Mouse (Mus musculus): ENCODE results near the gene Lzts3. TPM values are rescaled to one million over a fixed set of nuclear protein-coding genes. Genes with fewer than 3 reads are reported as not detected.

The Lzts3 gene
- polyA plus RNA-seq, 1 experiment from 2014 or later: 1.4 TPM

DNA sequence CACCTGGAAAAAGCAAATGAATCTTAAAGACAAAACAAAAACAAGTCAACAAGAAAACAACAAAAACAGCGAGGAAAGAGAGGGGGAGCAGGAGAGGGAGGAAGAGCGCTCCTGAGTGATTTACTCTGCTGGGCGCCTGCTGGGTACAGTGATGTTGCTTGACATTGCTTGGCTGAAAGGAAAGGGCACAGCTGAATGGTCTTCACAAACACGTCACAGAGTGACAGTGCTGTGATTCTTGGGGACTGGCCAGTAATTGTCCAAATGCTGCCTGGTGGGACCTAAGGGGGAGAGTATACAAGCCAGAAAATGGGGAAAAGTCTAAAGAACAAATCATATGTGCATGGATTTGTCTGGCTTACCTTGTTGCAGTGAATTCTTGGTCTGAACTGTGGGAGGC is 40.4 kb downstream of the Lzts3 start:
- Histone ChIP-seq H3K4me1 (replicated peaks) (peaks cover 7% of the 10 kb centered on the region; the same call in 1 of the 2 replicates), H3K9me3 (replicated peaks) (no peaks in the 10 kb centered on the region), H3K27ac (replicated peaks) (no peak overlapping the region), H3K9ac (no peak overlapping the region), H3K36me3 (replicated peaks) (peaks cover 55% of the 10 kb centered on the region), H3K4me2 (no peak overlapping the region), H3K27me3 (no peaks in the 10 kb centered on the region), H3K4me3 (replicated peaks) (no peak overlapping the region)
- ATAC-seq (ENCODE audit: insufficient read depth): no peak
- 78% methylated on average over 4 of the region's 4 CpGs for WGBS (ENCODE audit: insufficient replicate concordance)

DNA sequence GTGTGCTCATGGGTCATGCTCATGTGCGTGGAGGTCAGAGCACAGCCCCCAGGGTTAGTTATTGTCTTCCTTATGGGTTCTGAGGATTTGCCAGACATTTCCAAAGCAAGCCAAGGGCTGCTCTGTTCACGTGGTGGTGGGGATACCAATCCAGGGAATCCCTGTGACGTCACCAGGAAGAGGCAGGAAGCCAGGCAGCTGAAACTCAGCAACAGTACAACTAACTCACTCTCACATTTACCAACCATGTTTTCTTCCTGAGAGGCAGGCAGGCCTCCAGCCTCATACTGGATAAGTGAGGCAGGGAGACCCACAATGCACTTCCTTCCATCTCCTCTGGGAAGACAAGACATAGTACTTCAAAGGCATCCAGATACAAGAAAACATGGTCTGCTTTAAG is 44.2 kb downstream of the Lzts3 start:
- Histone ChIP-seq H3K36me3 (replicated peaks) (peaks cover 65% of the 10 kb centered on the region), H3K9ac (no peak overlapping the region), H3K27me3 (no peaks in the 10 kb centered on the region), H3K4me3 (replicated peaks) (no peak overlapping the region), H3K27ac (replicated peaks) (no peak overlapping the region), H3K4me2 (no peak overlapping the region), H3K9me3 (replicated peaks) (no peaks in the 10 kb centered on the region), H3K4me1 (replicated peaks) (peaks cover 11% of the 10 kb centered on the region; the same call in 1 of the 2 replicates)
- WGBS (ENCODE audit: insufficient replicate concordance): 62% methylated on average over 3 of the region's 3 CpGs
- ATAC-seq (ENCODE audit: insufficient read depth): no peak

- H3K27me3 ChIP-seq: no peaks in the 10 kb centered on the region
- no peak overlapping the region for H3K4me3 ChIP-seq (replicated peaks)
- 24% methylated on average over 1 of the region's 1 CpGs for WGBS (ENCODE audit: insufficient replicate concordance)
- H3K9ac ChIP-seq: no peak overlapping the region
- peaks cover 58% of the 10 kb centered on the region for H3K36me3 ChIP-seq (replicated peaks)
- H3K27ac ChIP-seq (replicated peaks): no peak overlapping the region
- no peak overlapping the region for H3K4me2 ChIP-seq
- no peak for ATAC-seq (ENCODE audit: insufficient read depth)
- peaks cover 11% of the 10 kb centered on the region; the same call in 1 of the 2 replicates for H3K4me1 ChIP-seq (replicated peaks)
- no peaks in the 10 kb centered on the region for H3K9me3 ChIP-seq (replicated peaks)
Observed at GRCm38 (mm10) chr2:130597601-130598010, 45.0 kb downstream of the Lzts3 start.

- WGBS (ENCODE audit: insufficient replicate concordance): 55% methylated on average over 1 of the region's 1 CpGs
- no peaks in the 10 kb centered on the region for H3K9me3 ChIP-seq (replicated peaks)
- no peak overlapping the region for H3K27ac ChIP-seq (replicated peaks)
- H3K4me2 ChIP-seq: no peak overlapping the region
- no peak for ATAC-seq (ENCODE audit: insufficient read depth)
- no peaks in the 10 kb centered on the region for H3K27me3 ChIP-seq
- peaks cover 43% of the 10 kb centered on the region for H3K36me3 ChIP-seq (replicated peaks)
- H3K9ac ChIP-seq: no peak overlapping the region
- H3K4me1 ChIP-seq (replicated peaks): peaks cover 11% of the 10 kb centered on the region; the same call in 1 of the 2 replicates
- no peak overlapping the region for H3K4me3 ChIP-seq (replicated peaks)
Observed at GRCm38 (mm10) chr2:130595596-130595995, 47.0 kb downstream of the Lzts3 start.

GRCm38 (mm10) chr2:130591016-130591415 is 51.6 kb downstream of the Lzts3 start:
- H3K36me3 ChIP-seq (replicated peaks): peaks cover 9% of the 10 kb centered on the region; the same call in 1 of the 2 replicates
- H3K9me3 ChIP-seq (replicated peaks): no peaks in the 10 kb centered on the region
- H3K27ac ChIP-seq (replicated peaks): no peak overlapping the region
- no peak overlapping the region for H3K9ac ChIP-seq
- H3K4me1 ChIP-seq (replicated peaks): 0 out of 2 replicates have a peak, but pooled peaks cover under 1% of the 10 kb centered on the region
- WGBS (ENCODE audit: insufficient replicate concordance): 71% methylated on average over 2 of the region's 2 CpGs
- no peak overlapping the region for H3K4me2 ChIP-seq
- no peak for ATAC-seq (ENCODE audit: insufficient read depth)
- no peak overlapping the region for H3K4me3 ChIP-seq (replicated peaks)
- H3K27me3 ChIP-seq: no peaks in the 10 kb centered on the region

DNA sequence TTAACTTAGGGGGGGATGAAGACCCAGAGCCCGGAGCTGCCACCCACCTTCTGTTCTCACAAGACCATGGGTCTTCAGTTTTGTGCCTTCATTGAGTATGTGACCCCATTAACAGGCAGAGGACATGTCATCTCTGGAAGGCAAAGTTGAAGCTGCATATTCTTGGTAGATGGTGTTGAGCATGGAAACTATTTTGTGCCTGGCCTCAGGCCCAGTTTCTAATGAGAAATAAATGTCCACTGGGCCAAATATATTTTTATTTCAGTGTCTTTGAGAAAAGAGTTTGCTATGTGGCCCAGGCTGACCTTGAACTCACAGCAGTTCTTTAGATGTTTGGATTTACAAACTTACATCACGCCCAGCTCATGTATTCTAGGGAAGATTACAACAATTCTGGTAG is 52.8 kb downstream of the Lzts3 start:
- 82% methylated on average over 2 of the region's 2 CpGs for WGBS (ENCODE audit: insufficient replicate concordance)
- no peak overlapping the region for H3K4me3 ChIP-seq (replicated peaks)
- H3K4me2 ChIP-seq: no peak overlapping the region
- H3K9ac ChIP-seq: no peak overlapping the region
- no peaks in the 10 kb centered on the region for H3K27me3 ChIP-seq
- no peak overlapping the region for H3K27ac ChIP-seq (replicated peaks)
- peaks cover 3% of the 10 kb centered on the region; the same call in 1 of the 2 replicates for H3K36me3 ChIP-seq (replicated peaks)
- H3K9me3 ChIP-seq (replicated peaks): no peaks in the 10 kb centered on the region
- H3K4me1 ChIP-seq (replicated peaks): no peaks in the 10 kb centered on the region
- no peak for ATAC-seq (ENCODE audit: insufficient read depth)

- no peak overlapping the region for H3K9ac ChIP-seq
- no peak overlapping the region for H3K4me3 ChIP-seq (replicated peaks)
- no peak overlapping the region for H3K4me2 ChIP-seq
- H3K27me3 ChIP-seq: peaks cover 3% of the 10 kb centered on the region; the same call in 1 of the 2 replicates
- ATAC-seq (ENCODE audit: insufficient read depth): no peak
- no peaks in the 10 kb centered on the region for H3K9me3 ChIP-seq (replicated peaks)
- H3K36me3 ChIP-seq (replicated peaks): no peaks in the 10 kb centered on the region
- H3K4me1 ChIP-seq (replicated peaks): no peaks in the 10 kb centered on the region
- H3K27ac ChIP-seq (replicated peaks): no peak overlapping the region
- 66% methylated on average over 4 of the region's 4 CpGs for WGBS (ENCODE audit: insufficient replicate concordance)
Observed at GRCm38 (mm10) chr2:130589157-130589556, 53.4 kb downstream of the Lzts3 start.

DNA sequence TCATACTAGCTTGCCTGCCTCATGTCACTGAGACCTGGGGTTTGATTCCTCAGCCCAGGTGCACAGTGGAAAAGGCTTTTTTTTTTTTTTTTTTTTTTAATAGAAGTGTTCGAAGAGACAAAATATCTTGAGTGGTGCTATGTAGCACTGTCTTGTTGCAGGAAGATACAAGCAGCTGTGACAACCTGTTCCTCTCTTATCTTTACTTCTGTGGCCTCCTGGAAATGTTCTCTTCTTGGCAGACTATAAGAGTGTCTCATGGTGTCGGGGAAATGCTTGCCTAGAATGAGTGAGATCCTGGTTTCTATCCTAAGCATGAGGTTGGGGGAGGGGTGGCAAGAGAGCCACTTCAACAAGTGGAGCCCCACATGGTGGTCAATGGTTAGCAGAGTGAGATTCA is 54.2 kb downstream of the Lzts3 start:
- H3K4me3 ChIP-seq (replicated peaks): no peak overlapping the region
- H3K27ac ChIP-seq (replicated peaks): no peak overlapping the region
- no peak overlapping the region for H3K9ac ChIP-seq
- no peak for ATAC-seq (ENCODE audit: insufficient read depth)
- H3K9me3 ChIP-seq (replicated peaks): no peaks in the 10 kb centered on the region
- no peak overlapping the region for H3K4me2 ChIP-seq
- H3K36me3 ChIP-seq (replicated peaks): no peaks in the 10 kb centered on the region
- whole genome bisulfite sequencing (ENCODE audit: insufficient replicate concordance): 24% methylated on average over 2 of the region's 2 CpGs
- peaks cover 10% of the 10 kb centered on the region; the same call in 1 of the 2 replicates for H3K27me3 ChIP-seq
- H3K4me1 ChIP-seq (replicated peaks): no peaks in the 10 kb centered on the region

GRCm38 (mm10) chr2:130586016-130586415 is 56.6 kb downstream of the Lzts3 start:
- H3K9me3 ChIP-seq (replicated peaks): no peaks in the 10 kb centered on the region
- H3K4me2 ChIP-seq: no peak overlapping the region
- WGBS (ENCODE audit: insufficient replicate concordance): 59% methylated on average over 6 of the region's 6 CpGs
- no peaks in the 10 kb centered on the region for H3K4me1 ChIP-seq (replicated peaks)
- no peaks in the 10 kb centered on the region for H3K36me3 ChIP-seq (replicated peaks)
- ATAC-seq (ENCODE audit: insufficient read depth): no peak
- H3K9ac ChIP-seq: no peak overlapping the region
- peaks cover 34% of the 10 kb centered on the region for H3K27me3 ChIP-seq
- no peak overlapping the region for H3K27ac ChIP-seq (replicated peaks)
- H3K4me3 ChIP-seq (replicated peaks): no peak overlapping the region

GRCm38 (mm10) chr2:130583902-130584560 is 58.6 kb downstream of the Lzts3 start:
- H3K9me3 ChIP-seq (replicated peaks): no peaks in the 10 kb centered on the region
- no peak for ATAC-seq (ENCODE audit: insufficient read depth)
- H3K9ac ChIP-seq: no peak overlapping the region
- no peak overlapping the region for H3K27ac ChIP-seq (replicated peaks)
- peaks cover 4% of the 10 kb centered on the region for H3K4me1 ChIP-seq (replicated peaks)
- peaks cover 53% of the 10 kb centered on the region for H3K27me3 ChIP-seq
- no peak overlapping the region for H3K4me2 ChIP-seq
- no peak overlapping the region for H3K4me3 ChIP-seq (replicated peaks)
- no peaks in the 10 kb centered on the region for H3K36me3 ChIP-seq (replicated peaks)
- 60% methylated on average over 10 of the region's 10 CpGs for WGBS (ENCODE audit: insufficient replicate concordance)

Measured in liver, embryonic 15.5 days (tissue).